Mouse (Mus musculus) layer of hippocampus, adult 9-10 months (tissue): ENCODE data around the gene Khdc1a.
"Not testable (repeated sequence)": the region's sequence is repeated elsewhere in the genome, so short reads cannot be mapped to it uniquely, and the experiment has no call there.

ENCODE experiments used
- DNase-seq: peaks from one replicate; pipeline ENCODE4 v3.0.0; 2022; ENCODE audit warnings: low spot score

Khdc1a gene

GRCm38 (mm10) chr1:21349341-21349740 lies at the start of gene Khdc1a:
Khdc1a (plus strand) TSS chr1:21349641.
- DNase-seq: no peak

DNA sequence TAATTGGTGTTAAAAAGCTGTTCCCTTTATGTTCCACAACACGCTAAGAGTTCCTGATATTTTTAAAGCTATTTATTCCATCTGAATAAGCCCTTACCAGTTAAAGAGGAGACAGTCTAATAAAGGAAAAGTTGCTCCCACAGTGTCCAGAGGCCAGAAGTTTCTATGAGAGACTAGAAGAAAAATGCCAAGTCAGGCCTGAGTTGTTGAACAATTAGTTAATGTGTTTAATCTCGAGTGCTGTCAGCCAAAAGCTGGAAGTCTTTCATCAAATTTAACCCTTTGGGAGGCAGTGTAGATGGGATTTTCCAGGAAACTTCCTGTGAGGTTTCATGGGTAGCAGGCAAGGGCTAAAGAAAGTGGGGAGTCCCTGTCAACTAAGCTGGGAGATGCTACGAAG lies 49.6 kb upstream of the Khdc1a start:
- no peak for DNase-seq

DNA sequence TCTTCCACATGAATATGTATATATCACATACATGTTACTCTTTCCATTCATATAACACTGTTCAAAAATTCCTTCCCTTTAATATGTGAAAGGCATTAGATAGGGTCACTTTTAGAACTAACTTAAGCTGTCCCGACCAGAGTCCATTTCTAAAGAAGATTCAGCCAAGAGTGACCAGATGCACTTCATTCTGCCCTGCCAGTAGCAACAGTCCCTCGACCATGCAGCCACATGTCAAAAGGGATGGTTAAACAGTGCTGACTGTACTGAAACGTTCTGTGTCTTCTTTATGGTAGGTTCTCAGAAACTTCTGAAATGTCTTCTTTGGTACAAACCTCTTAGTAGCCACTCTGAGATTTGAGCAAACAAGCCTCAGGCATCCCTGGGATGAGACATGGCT lies 47.8 kb upstream of the Khdc1a start:
- no peak for DNase-seq

- no peak for DNase-seq
Observed at GRCm38 (mm10) chr1:21304174-21304573, 45.3 kb upstream of the Khdc1a start.

- DNase-seq: no peak
Observed at GRCm38 (mm10) chr1:21304646-21305045, 44.8 kb upstream of the Khdc1a start.

- DNase-seq: peak; percentile 16
Observed at GRCm38 (mm10) chr1:21305443-21305842, 44.0 kb upstream of the Khdc1a start.

DNA sequence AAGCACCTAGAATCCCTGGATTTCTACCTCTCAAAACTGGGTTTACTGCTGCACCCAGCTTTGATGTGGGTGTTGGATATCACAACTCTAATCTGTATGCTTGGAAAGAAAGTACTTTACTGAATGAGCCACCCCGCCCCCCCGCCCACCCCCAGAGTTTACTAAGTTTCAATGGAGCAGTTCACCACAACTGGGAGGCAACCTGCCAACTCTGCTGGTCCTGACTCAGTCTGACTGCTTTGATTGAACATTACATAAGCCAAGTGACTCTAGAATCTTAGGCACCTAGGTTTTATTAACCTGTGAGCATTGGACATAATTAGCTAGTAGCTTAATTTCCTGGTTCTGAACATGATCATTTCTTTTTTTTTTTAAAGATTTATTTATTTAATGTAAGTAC lies 35.1 kb upstream of the Khdc1a start:
- no peak for DNase-seq

DNA sequence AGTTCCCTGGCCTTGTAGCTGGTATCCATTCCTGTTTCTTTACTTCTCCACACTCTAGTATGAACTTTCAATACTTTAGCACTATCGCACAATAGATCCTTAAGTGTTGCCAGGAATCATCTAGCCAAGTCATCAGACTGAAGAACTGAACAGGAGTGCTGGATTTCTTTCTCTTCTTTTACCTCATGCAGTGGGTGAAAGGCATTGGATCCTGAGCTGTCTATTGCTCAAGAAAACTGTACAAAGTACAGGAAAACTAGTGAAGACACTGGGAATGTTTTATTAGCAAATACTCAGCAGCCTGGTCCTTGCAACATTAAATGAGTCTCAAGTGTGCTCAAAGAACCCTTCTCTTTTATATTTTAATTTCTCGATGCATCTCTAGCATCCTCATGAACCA lies 33.7 kb upstream of the Khdc1a start:
- no peak for DNase-seq

GRCm38 (mm10) chr1:21316305-21316704 lies 33.1 kb upstream of the Khdc1a start:
- no peak for DNase-seq

GRCm38 (mm10) chr1:21318202-21318601 lies 31.2 kb upstream of the Khdc1a start:
- DNase-seq: no peak

GRCm38 (mm10) chr1:21320271-21320670 lies 29.2 kb upstream of the Khdc1a start:
- DNase-seq: not testable (repeated sequence)

DNA sequence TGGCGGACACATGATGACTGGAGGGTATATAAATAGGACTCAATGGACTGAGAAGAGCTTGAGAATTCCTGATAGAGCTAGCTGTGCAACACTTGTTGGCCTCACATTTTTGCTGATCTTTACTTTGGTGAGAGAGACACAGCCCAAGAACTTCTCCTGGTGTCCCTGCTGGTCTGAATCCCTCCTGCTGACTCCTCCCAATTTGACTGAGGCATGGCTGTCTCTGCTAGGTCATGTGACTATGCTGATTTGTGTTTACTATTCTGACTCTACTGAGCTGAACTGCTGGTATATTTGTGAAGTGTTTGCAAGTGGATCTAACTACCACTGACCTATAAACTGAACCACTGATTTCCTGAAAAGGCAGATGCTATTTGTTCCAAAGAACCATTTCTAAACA lies 27.8 kb upstream of the Khdc1a start:
- no peak for DNase-seq

- no peak for DNase-seq
Observed at GRCm38 (mm10) chr1:21323996-21324574, 25.4 kb upstream of the Khdc1a start.

- DNase-seq: no peak
Observed at GRCm38 (mm10) chr1:21324633-21325032, 24.8 kb upstream of the Khdc1a start.

- DNase-seq: no peak
Observed at GRCm38 (mm10) chr1:21326733-21327132, 22.7 kb upstream of the Khdc1a start.

- DNase-seq: not testable (repeated sequence)
Observed at GRCm38 (mm10) chr1:21331161-21331560, 18.3 kb upstream of the Khdc1a start.

DNA sequence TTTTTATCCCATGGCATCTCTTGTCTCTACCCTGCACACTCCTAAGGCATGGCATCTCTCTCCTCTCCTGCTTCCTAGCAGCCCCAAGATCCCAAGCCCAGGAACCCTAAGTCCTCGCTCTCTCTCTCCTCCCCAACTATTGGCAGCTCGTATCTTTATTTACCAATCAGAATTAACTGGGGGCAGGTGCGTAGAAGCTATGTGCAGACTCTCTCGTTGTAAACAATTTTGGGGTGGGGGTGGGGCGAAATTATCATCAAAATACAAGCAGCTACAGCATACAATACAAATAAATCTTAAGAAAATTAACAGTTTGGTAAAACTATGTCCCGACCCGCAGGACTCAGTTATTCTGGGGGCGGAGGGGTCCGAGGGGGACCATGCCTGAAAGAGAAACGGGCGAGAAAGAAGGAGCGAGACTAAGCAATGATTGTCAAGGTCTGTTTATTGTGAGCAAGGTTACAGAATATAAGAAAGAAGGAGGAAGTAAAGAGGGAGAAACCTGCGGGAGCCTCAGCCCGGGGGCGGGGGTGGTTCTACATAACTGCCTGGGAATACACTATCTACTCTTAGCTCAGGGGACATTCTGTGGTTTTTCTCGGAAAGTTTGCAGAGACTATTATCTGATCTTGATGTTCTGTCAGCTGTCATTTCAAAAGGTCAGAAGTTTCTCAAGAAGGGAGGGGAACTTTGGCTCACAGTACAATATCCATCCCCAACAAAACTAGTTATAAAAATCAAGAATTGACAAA lies 16.0 kb upstream of the Khdc1a start:
- DNase-seq: no peak

- DNase-seq: no peak
Observed at GRCm38 (mm10) chr1:21335836-21336235, 13.6 kb upstream of the Khdc1a start.

GRCm38 (mm10) chr1:21340745-21341144 lies 8.7 kb upstream of the Khdc1a start:
- no peak for DNase-seq

DNA sequence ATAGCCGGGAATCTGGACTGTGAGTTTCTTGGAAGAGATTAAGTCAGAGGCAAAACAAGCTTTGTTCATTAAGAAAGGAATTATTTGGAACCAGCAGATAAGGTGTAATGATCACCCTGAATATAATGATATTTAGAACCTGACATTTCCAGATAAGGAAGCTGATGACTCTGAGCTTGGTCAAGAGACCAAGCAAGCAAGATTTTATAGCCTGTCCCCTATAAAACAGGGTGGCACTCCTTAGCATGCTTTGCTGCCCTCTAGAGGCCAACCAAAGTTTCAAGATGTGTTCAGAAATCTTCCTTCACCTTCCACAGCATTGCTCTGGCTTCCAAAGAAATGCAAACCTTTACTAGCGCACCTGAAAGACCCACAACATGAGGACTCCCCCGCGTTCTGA lies 5.2 kb upstream of the Khdc1a start:
- peak; percentile 37 for DNase-seq

- not testable (repeated sequence) for DNase-seq
Observed at GRCm38 (mm10) chr1:21344752-21345151, 4.7 kb upstream of the Khdc1a start.

DNA sequence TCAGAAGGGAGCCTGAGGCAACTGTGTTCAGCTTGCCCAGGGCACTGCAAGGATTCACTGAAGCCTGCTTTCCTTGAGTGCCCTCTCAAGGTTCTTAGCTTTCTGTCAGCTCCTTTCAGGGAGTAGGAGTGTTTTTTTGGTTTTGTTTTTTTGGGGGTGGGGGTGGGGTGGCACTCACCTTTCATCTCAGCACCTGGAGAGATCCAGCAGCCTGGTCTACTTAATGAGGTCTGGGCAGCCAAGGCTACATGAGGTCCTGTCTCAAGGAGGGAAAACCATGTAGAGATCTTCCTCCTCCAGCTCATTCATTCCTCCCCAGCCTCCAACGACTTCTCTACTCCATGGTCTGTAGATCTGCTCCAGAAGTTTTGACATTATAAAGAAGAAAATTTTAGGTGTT lies 18.6 kb downstream of the Khdc1a start, which contains the start of gene Khdc1c:
Gene Khdc1c, plus strand, starts transcription at position 301 of the 400 bp plus-strand sequence.
- DNase-seq: not testable (repeated sequence)

GRCm38 (mm10) chr1:21383256-21383655 lies 33.8 kb downstream of the Khdc1a start, which contains the start of gene Khdc1b:
Khdc1b (plus strand) TSS chr1:21383556.
- DNase-seq: no peak
